Mouse (Mus musculus): Measurements from ENCODE around the gene Gm13101.
"Not testable (repeated sequence)": the region's sequence is repeated elsewhere in the genome, so short reads cannot be mapped to it uniquely, and the experiment has no call there.

The Gm13101 gene
- long read RNA-seq, experiment 1, result 0 reads
- long read RNA-seq, experiment 2, result 0 reads

GRCm38 (mm10) chr4:143966850-143967249 is at the start of gene Gm13101:
Gene Gm13101, minus strand, starts transcription at chr4:143966950.
- intact Hi-C loops (cut with DNase I), result not testable (repeated sequence)

- intact Hi-C loops (cut with DNase I), result not testable (repeated sequence)
These were observed 27.5 kb upstream of the Gm13101 start, which contains the start of gene Pramef17 for GRCm38 (mm10) chr4:143994269-143994668. Gene Pramef17, minus strand, starts transcription at chr4:143994369.

GRCm38 (mm10) chr4:143988126-143988525 is 21.4 kb upstream of the Gm13101 start:
- intact Hi-C loops (cut with DNase I), result not testable (repeated sequence)

GRCm38 (mm10) chr4:143987475-143987941 is 20.8 kb upstream of the Gm13101 start:
- intact Hi-C loops (cut with DNase I), result not testable (repeated sequence)

- intact Hi-C loops (cut with DNase I), result not testable (repeated sequence)
These were observed 19.0 kb upstream of the Gm13101 start for GRCm38 (mm10) chr4:143985733-143986132.

GRCm38 (mm10) chr4:143985165-143985564 is 18.4 kb upstream of the Gm13101 start:
- intact Hi-C loops (cut with DNase I), result not testable (repeated sequence)

DNA sequence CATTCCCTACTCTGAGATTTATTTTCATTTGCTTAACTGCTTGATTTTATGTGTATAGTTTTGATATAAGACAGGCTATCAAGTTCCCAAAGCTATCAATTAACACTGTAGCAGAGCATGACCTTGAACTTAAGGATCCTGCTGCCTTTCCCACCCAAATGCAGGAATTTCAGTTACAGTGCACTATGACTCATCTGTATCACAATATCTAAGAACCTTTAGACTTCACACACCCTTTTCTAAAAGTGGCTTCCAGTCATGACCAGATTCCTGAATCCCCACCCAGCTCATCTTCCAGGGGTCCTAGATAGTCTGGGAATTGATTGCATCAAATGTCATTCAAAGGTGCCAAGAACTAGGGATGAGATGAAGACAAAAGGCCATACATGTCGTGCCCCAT is 16.7 kb upstream of the Gm13101 start:
- intact Hi-C loops (cut with DNase I), result not testable (repeated sequence)

DNA sequence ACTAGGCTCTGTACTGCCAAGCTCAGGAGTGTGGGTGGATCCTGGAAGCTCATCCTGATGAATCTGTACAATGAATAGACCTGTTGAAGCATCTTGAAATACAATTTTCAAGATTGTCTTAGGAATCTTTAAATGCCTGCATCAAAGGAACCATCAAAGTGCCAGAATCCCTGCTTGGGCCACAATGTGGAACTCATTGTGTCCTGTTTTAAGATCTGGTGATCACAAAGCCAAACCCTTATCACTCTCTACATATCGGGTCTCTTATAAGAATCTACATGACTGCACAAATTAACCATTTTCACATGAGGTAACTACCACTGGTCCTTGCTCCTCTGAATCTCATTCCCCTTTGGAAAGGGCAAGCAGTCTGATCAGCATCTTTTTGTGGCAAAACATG is 15.8 kb downstream of the Gm13101 start, which contains the start of gene Pramef25:
Gene Pramef25 (minus strand): TSS at position 101 of the 400 bp plus-strand sequence.
- intact Hi-C loops (cut with DNase I), result not testable (repeated sequence)

All from adrenal gland (tissue).